Mouse (Mus musculus): ENCODE measurements around the gene Elovl5.

Gene Elovl5

GRCm38 (mm10) chr9:78003278-78003677, 86.1 kb downstream of the Elovl5 start:
- DNase-seq = no peak

GRCm38 (mm10) chr9:78005481-78005880, 88.3 kb downstream of the Elovl5 start:
- DNase-seq = peak; percentile 78

- peak; percentile 88 for DNase-seq
Observed at GRCm38 (mm10) chr9:78006209-78007001, 89.2 kb downstream of the Elovl5 start.

- no peak for DNase-seq
Observed at GRCm38 (mm10) chr9:78009382-78009781, 92.2 kb downstream of the Elovl5 start.

GRCm38 (mm10) chr9:78010187-78010586, 93.0 kb downstream of the Elovl5 start:
- DNase-seq = no peak

GRCm38 (mm10) chr9:78010707-78011106, 93.5 kb downstream of the Elovl5 start:
- no peak for DNase-seq

- no peak for DNase-seq
Observed at GRCm38 (mm10) chr9:78012066-78012465, 94.9 kb downstream of the Elovl5 start.

GRCm38 (mm10) chr9:78012681-78013080, 95.5 kb downstream of the Elovl5 start:
- DNase-seq = no peak

GRCm38 (mm10) chr9:78013813-78014212, 96.6 kb downstream of the Elovl5 start:
- no peak for DNase-seq

GRCm38 (mm10) chr9:78015816-78016215, 98.7 kb downstream of the Elovl5 start:
- DNase-seq = no peak

- DNase-seq = no peak
Observed at GRCm38 (mm10) chr9:78016288-78016687, 99.1 kb downstream of the Elovl5 start.

GRCm38 (mm10) chr9:78021256-78021655, 104.1 kb downstream of the Elovl5 start:
- DNase-seq = no peak

GRCm38 (mm10) chr9:78022187-78022945, 105.2 kb downstream of the Elovl5 start:
- no peak for DNase-seq

GRCm38 (mm10) chr9:78024823-78025222, 107.7 kb downstream of the Elovl5 start:
- DNase-seq = peak; percentile 75

GRCm38 (mm10) chr9:78027099-78027498, 109.9 kb downstream of the Elovl5 start:
- no peak for DNase-seq

- no peak for DNase-seq
Observed at GRCm38 (mm10) chr9:78030835-78031456, 113.8 kb downstream of the Elovl5 start.

- DNase-seq = no peak
Observed at GRCm38 (mm10) chr9:78032930-78033329, 115.8 kb downstream of the Elovl5 start.
